Mouse (Mus musculus) frontal cortex, postnatal 25 days (tissue): Measurements from ENCODE around the gene Rph3a.
"Not testable (repeated sequence)": the region's sequence is repeated elsewhere in the genome, so short reads cannot be mapped to it uniquely, and the experiment has no call there.

Experiments
- DNase-seq, 2 experiments: peaks; one replicate each; pipeline ENCODE4 v3.0.0; 2022; ENCODE audit warnings: low spot score in 2 of 2

Rph3a gene

GRCm38 (mm10) chr5:120974522-120974921 is 35.4 kb downstream of the Rph3a start:
- no peak for DNase-seq

GRCm38 (mm10) chr5:120972278-120972677 is 37.6 kb downstream of the Rph3a start:
- DNase-seq: no peak

- no peak for DNase-seq
These were observed 38.6 kb downstream of the Rph3a start for GRCm38 (mm10) chr5:120971326-120971725.

GRCm38 (mm10) chr5:120969703-120970102 is 40.2 kb downstream of the Rph3a start:
- no peak for DNase-seq

DNA sequence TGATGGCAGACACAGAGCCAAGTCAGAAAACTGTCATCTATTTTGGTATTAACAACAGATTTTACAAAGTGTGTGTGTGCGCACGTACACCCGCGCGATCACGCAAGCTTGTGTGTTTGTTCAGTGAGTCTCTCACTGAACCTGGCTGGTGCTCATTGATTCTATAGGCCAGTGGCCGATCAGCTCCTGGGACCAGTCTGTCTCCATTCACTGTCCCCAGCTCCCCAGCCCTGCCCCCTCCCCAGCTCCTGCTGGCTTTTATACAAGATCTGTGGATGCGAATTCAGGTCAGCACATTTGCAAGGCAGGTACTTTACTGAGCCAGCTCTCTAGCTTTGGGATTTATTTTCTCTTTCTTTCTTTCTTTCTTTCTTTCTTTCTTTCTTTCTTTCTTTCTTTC is 41.1 kb downstream of the Rph3a start:
- DNase-seq: no peak

GRCm38 (mm10) chr5:120968134-120968532 is 41.8 kb downstream of the Rph3a start:
- DNase-seq: no peak

- DNase-seq: no peak
These were observed 42.3 kb downstream of the Rph3a start for GRCm38 (mm10) chr5:120967355-120968133.

DNA sequence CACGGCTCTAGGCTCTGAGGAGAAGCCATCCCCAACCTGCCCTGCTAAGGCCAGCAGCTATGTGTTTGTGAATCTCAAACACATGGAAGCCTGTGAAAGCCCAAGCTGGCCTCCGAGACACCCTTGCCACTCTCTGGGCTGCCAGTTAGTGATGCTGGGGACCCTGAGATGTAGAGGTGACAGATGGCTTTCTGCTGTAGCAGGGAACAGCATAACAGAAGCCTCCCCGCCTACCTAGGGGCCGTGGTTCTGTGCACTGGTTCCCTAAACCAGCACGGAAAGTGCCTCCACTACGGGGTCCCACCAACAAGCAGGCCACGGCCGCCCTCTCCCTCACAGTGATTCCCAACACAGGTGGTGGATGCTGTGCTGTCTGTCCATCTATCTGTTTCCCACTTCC is 43.0 kb downstream of the Rph3a start:
- DNase-seq: no peak

GRCm38 (mm10) chr5:120966156-120966555 is 43.7 kb downstream of the Rph3a start:
- DNase-seq: no peak

GRCm38 (mm10) chr5:120961004-120961403 is 48.9 kb downstream of the Rph3a start:
- no peak for DNase-seq

DNA sequence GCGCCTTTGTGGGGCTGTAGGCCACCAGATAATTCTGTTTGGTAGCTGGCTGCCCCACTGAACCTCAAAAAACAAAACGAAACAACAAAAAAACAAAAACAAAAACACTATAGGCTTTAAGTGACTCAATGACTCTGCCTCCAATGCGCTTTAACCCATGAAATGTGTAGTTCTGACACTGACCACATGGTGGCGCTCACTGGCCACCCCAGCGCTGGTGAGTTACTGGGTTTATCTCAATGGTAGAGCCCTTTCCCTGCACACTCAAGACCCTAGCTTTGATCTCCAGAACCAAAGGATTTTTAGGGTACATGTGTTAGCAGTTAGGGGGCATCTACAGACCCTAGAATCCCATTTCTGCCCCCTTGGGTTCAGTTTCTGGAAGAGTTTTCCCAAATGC is 55.9 kb downstream of the Rph3a start:
- DNase-seq: peak; percentile 41 to 48

DNA sequence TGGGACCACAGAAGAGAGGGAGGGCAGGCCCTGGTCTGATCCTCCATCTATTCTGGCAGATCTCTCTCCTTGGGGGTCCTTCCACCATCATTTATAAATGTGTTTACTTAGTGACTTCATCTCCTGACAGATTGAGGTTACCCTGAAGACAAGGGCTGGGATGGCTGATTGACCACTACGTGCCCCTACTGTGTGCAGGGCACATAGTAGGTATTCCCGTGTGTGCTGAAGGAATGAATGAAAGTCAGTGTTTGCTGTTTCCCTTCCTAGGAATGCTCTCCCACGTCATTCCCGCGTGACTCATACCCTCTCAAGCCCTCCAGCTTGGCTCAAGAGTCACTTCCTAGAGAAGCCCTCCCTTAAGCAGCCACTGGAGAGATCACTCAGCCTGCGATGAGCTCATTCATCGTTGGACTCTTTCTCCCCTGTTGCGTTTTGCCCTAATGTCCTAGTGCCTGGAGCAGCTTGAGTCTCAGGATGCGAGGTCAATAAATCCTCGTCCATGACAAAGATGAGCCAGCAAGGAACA is 57.6 kb downstream of the Rph3a start:
- no peak for DNase-seq

GRCm38 (mm10) chr5:120942076-120942475 is 67.8 kb downstream of the Rph3a start:
- no peak for DNase-seq

DNA sequence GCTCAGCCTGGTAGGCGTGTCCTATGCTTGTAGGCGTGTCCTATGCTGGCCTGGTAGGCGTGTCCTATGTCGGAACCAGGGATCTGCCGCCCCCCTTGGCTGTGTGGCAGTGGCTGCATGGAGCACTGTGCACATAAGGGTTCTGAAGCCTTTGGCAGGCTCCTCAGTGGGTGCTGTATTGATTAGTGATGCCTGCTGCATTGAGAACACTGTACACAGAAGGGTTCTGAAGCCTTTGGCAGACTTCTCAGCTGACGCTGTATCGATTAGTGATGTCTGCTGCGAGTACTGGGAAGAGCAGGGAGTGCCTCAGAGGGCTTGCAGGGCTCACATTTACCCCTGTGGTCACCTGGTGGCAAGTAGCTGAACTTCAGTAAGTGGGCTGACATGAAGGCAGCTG is 71.3 kb downstream of the Rph3a start:
- no peak for DNase-seq

DNA sequence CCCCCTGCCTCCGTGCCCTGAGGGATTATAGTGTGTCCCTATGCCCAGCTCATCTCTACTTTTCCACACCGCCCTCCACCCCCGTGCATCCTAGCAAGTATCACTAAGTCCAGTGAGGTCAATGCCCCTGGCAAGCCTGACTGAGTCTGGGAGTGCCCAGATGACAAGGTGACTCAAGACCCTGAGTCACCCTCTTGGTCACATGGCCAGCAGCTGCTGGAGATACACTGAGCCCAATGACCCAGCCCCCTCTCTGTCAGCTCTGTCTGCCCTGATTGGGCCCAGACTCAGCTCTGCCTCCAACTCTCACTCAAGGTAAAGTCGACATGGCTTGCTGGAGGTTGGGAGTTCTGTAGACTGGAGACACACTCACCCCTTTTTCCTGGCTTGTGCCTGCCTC is 72.1 kb downstream of the Rph3a start:
- no peak for DNase-seq

GRCm38 (mm10) chr5:120933966-120934365 is 75.9 kb downstream of the Rph3a start:
- DNase-seq: no peak

- no peak for DNase-seq
These were observed 82.9 kb downstream of the Rph3a start for GRCm38 (mm10) chr5:120927036-120927435.

DNA sequence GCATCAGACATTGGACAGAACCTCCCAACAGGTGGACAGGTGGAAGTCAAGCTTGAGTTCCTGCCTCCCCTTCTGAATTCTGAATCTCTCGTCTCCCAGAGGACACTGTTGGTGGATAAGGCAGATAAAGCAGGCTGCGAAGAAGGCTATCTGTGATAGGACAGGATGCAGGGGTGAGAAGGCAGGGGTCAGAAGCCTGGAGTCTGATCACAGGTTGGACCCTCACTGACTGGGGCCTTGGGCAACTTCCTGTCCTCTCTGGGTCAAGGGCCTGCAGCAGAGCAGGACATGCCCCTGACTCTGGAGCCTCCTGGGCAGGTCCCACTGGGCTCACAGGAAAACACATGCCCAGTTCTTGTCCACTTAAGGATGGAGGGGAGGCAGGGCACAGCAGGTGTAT is 83.6 kb downstream of the Rph3a start:
- DNase-seq: not testable (repeated sequence)

DNA sequence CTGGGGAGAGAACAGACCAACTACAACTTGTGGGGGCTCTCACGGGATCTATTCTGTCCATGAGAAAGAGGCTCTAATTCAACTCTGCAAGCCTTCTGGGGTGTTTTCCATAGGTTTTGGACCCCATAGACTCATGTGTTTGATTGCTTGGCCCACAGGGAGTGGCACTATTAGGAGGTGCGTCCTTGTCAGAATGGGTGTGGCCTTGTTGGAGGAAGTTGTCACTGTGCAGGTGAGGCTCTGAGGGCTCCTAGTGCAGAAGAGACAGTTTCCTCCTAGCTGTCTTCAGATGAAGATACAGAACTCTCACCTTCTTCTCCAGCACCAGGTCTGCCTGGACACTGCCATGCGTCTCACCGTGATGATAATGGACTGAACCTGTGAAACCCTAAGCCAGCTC is 85.4 kb downstream of the Rph3a start:
- DNase-seq: not testable (repeated sequence)

DNA sequence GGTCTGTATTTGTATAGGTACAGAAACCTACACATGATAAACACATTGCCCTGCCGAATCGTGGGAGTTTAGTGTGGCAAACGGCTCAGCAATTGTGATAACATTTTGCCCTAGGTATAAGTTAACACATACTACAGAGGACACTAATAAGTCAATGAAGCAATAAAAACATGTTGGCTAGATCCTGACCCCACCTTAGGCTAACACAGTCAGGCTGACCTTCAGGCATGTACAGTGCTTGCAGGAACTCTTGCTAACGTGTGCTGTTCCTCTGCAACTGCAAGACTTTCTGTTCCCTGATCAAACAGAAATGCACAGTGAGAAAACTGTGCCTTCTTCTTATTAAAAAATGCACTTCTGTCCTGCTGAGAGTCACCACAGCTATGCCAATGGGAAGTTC is 85.9 kb downstream of the Rph3a start:
- no peak for DNase-seq

DNA sequence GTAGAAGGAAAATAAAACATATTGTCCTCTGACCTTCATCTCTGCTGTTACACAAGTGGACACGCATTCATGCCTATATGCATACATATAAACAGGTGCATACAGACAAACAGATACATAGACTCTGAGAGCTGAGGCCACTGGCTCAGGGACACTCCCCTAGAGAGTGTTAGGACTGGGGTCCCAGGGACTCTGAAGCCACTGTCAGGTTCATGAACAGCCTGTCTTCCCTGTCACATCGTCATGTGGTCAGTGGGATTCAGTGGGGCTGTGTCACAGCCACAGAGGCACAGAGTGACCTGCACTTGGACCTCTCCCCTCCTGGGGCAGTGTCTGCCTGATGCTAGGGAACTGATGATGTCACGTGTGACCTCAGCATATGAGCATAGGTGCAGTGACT is 89.6 kb downstream of the Rph3a start:
- no peak for DNase-seq

DNA sequence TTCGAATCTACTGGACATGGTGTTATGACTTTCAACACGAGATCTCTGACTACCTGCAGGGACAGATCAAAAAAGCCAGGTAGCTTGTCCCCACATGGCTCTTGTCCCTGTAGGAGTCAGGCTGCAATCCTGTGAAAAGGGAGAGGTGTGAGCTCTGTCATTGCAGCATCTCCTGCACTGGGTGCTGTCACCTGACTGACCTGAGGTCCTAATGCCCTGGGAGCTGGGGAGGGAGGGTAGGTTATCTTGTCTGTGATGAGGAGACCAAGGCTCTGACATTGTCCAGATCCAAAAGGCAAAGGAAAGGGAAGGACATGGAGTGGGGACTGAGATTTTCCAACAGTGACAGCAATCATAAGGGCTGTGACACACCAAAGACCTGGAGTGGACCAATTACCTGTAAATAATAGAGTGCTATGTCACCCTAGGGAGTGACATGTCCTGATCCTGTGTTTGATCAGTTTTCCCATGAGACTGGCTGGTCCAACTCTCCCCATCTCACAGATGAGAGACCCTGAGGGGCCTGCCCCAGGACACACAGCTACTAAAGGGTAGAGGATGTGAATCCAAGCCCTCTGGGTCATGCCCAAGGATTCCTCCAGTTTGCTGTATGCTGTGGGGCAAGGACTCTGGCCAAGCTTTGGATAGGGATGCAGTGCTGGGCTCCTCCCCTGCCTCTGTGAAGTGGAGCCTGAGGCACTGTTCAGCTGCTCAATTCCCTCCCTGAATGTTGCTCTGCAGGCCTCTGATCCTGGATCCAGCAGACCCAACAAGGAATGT is 90.5 kb downstream of the Rph3a start:
- not testable (repeated sequence) for DNase-seq

- not testable (repeated sequence) for DNase-seq
These were observed 95.7 kb downstream of the Rph3a start, which contains the start of gene Oas1d for GRCm38 (mm10) chr5:120914204-120914603. TSS of gene Oas1d (plus strand) at chr5:120914536.
